Mouse (Mus musculus) heart, adult 9 months (tissue): Measurements from ENCODE around the gene Cadps.
A peak's percentile ranks its signal among the peaks of the same experiment; 100 is the strongest.

Experiments
- DNase-seq, 2 experiments: peaks; one replicate each; pipeline ENCODE4 v3.0.0; 2022; ENCODE audit warnings: low spot score in 2 of 2

The Cadps gene

DNA sequence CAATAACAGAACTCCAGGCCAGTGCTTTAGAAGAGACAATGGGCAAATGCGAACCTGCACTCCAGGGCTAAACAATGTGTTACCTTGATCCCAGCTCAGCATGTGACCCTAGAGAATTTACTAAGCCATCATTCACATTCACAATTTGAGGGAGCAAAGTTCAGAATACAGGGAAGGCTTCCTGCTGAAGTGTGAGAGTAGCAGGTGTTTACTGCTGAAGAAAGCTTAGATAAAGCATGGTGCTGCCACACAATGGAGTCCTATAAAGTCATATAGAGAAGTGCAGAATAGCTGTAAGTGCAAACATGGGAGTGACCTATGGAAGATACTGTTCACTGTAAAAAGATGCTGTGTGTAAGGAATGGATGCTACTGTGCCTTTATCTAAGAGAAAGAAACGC, 91.9 kb downstream of the Cadps start:
- DNase-seq: no peak

DNA sequence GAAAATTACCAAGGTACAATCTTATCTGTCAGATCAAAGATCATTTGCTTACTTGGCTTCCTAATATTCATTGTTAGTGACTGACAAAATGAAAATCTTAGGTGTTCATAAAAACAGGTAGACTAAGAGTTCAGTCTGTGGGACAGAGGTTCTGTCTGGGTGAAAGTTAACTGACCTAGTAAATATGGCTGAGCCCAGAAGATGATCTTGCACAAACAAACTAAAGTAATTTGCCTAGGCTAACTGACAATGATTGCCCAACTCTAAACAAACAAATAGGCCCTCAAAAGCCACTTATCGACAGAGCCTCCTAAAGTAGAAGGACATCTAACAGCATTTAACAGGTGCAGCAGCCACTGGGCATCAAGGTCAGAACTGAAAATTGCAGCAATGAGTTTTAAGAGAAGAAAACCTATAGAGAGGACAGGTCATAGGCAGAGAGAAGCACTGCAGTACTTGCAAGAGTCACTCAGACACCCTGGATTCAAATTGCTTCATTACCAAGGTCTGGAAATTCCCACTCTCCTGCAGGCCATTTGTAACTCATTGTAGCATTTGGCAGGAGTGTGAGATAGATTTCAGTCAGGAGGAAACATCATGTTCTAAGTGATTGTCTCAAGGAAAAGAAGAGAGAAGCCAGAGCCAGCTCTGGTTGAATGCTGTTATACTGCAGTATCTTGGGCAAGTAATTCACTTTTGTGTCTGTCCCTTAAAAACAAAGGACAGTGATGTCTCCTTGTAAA, 100.3 kb downstream of the Cadps start:
- DNase-seq: no peak

DNA sequence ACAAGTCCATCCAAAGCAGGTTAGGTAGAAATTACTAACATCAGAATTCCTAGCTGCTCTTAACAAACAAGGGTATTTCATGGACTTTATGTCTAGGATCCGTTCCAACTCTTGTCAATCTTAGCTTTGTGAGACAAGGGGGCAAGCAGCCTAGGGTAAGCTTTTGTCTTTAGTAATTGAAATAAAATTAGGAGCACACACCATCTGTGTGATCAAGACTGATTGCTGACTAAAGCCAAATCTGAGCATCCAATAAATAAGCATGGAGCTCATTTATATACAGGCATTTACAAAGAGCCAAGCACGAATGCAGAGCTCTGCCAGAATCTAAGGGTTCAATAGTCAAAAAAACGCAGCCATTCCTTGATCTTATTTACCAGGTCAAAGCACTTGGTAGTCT, 104.1 kb downstream of the Cadps start:
- DNase-seq: no peak

DNA sequence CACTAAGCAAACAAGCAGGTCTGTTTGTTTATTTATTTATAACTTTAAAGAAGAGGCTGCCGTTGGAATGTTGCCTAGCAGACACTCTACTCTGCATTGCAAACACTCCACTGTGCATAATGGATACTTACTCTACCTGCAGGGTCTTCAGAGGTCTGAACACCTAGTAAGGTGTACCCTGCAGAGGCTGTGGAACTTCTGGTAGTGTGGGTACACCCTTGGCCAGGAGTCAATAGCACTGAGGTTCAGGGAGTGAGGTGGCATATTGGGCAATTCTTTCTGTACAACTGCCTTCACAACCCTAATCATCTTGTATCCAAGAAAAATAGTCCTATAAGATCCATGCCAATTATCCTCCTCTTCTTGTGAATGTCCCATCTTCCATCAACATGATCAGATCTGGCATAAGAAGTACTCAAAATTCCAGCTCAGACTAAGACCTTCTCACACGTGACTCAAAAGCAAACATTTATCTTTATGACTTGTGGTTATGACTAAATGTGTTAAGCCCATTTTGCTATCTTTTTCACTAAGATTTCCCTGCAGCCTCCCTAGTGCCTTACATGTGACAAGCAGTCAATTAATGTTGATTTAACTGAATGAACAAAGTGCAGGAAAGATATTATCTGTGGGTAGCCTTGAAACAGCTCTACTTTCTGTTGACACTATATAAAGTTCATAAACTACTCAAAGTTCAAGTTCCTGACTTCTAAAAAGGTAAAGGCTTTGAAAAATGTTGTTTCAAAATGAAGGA, 106.8 kb downstream of the Cadps start:
- DNase-seq: no peak

DNA sequence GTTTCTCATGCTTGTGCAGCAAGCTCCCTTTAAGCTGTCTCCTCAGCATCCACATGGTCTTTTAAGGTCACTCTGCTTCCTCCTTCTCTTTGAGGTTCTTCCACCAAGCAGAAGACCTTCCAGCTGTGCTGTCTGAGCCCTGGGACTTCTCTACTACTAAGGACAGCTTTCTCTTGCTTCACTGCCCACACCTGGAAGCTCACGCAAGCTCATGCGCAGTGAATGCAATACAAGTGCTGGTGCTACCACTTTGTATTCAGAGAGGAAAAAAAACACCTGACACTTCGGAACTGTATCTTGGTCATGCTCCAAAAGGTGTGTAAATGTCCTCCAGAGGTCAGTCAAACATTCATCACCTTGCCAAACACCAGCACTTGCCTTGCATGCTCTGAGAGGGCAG, 115.5 kb downstream of the Cadps start:
- no peak for DNase-seq

DNA sequence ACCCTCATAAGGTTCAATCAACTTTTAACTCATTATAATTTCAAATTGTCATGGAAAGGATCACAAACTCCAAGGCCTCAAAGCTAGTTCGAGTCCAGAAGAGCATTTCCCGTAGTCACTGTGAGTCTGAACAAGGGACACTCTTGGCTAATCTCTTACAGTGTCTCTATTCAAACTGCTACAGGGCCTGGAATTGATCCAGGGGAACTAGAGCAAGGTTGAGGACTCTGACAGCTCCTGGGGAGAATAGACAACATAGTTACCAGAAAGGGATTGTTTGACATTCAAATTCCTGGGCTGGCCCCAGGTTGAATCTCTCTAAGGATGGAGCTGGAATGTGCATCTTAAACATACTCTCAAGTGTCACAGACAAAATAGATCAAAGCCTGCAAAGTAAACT, 118.4 kb downstream of the Cadps start:
- no peak for DNase-seq

DNA sequence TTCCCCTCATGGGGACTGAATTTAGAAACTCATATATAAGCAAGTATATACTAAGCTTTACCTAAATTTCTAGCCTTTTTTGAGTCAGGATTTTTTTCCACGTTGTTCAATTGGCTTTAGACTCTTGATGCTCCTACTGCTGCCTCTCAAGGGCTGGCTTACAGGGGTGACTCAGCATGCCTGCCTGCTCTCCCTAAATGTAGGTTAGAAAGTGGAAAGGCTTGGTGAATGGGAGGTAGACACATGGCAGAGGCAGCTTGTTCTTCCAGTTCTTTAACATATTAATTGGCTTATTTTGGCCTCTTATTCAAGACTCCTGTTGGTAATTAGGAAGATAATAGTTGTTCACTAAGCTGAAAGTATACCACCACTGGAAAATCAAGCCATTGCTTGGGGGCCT, 132.7 kb downstream of the Cadps start:
- DNase-seq: no peak

DNA sequence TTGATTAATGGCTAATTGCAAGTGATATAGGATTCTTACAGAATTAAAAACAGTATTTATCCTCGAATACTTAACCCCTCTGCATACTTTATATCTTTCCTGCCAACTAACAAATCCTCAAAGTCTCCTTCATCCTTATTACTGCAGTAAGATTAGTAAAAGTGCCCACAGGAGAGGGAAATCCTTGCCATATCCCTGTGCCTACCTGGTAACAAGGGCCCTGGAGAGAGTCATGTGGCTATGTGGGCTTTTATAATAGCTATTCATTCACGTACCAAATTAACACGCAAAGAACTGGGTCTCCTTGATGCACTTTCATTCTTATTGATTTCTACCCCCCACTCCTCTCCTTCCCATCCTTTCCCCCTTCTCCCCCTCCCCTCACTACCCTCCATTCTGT, 137.9 kb downstream of the Cadps start:
- DNase-seq: no peak

DNA sequence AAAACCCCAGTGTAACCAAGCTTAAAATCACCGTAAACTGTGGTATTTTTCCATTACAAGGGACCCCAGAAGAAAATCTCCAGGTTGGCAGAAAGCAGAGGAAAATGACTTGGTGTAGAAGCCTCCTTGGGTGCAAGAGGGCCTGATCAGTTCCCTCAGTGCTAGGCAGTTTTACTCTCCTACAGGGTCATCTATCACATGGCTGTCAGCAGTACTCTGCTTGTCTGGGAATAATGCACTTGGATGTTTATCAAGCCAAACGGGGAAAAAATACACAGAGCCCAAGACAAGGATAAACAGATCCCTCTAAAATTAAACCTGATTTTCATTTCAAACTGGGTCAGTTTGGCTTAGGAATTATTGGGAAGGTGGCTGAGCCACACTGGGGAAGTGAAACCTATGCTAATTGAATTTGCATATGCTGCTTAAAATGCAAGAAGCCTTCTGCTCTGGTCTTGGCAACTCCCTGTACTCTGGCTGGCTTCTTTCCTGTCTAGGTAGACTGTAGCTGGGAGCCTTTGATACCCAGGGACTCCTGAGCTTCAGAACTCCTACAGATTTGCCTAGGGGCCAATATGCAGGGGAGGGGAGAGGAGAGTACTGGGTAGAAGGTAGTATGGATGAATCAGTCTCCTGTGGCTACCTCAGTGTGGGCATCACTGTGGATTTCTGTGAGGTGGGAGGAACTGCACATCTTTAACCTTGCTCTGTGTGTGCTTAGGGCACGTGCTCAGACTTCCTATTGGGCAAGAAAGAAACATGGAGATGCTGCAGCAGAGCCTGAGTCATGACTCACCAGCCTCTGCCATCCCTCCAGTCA, 141.8 kb downstream of the Cadps start:
- no peak for DNase-seq

DNA sequence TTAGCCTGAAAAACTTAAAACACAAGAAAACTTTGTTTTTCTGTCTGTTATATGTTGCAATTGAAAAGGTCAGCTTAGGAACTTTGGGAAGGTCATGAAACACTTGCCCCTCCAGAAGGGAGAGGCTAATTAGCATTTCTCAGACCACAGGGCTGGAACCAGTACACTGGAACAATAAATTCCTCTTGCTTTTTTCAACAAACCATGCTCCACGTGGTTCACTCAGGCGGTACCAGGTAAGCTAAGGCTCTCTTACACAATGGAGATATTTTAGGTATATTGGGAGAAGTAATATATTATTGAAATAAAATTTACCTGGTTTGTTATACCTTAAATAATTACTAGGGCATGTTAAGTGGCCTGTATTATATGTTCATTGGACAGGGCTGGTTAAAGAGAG, 161.4 kb downstream of the Cadps start:
- no peak for DNase-seq

DNA sequence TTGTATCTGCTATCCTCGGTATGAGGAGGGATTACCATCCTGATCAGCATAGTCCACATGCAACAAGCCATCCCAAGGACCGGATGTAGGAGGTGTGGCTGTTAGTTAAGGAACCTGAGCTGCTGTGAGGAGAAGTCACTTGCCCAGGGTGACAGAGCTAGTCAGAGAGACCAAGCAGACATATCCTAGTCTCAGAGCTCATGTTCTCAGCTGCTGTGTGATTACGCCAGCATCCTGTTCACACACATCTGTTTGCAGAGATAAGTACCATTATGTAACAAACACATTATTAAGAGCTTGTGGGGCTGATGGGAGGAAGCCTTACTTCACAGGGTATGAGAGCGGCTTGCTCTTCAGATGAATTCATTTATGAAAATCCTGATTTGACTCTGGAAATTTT, 165.5 kb downstream of the Cadps start:
- peak; percentile 0 to 27 for DNase-seq

DNA sequence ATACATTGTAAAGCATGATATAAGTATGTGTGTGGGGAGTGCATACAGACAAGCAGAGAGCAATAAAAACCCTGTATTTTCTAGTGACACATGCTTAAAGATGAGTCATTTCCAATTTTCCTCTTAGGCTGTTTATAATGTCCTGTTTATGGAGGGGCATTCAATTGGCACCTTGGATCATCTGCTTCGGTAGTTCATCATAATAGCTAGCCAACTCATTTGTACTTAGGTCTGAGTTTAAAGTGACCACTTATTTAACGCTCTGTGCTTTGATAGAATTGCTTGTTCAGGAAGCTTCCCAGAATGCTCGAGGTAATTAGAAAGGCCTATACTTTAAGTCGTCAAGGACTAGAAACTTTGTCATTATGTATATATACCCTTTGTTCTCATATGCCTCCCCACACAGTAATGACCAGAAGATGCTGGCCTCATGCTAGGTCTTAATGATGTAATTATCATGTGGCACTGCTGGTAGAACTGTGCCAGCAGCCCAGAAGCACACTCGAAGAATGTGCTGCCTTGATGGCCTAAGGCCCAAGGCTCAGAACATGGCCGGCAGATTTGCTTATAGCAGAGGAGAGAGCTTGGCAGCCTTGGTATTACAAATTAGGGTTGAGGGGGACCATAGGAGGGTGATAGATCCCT, 179.9 kb downstream of the Cadps start:
- no peak for DNase-seq

DNA sequence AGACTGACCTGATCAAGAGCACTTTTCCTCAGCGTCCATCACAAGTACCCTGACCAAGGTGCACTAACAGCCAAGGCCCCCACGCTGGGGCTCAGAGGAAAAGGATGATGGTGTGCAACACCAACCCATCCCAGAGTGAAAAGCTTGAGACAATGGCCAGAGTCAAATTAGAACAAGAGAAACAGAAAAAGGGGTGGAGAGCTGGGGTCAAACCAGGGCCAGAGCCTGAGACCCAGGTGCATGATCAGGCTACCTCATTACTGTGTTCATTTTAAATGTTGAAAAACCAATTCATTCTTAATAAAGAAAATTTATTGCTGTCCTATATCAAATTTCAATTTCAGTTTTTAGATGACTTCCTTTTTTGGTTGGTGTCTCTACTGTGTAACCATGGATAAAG, 184.1 kb downstream of the Cadps start:
- DNase-seq: no peak

DNA sequence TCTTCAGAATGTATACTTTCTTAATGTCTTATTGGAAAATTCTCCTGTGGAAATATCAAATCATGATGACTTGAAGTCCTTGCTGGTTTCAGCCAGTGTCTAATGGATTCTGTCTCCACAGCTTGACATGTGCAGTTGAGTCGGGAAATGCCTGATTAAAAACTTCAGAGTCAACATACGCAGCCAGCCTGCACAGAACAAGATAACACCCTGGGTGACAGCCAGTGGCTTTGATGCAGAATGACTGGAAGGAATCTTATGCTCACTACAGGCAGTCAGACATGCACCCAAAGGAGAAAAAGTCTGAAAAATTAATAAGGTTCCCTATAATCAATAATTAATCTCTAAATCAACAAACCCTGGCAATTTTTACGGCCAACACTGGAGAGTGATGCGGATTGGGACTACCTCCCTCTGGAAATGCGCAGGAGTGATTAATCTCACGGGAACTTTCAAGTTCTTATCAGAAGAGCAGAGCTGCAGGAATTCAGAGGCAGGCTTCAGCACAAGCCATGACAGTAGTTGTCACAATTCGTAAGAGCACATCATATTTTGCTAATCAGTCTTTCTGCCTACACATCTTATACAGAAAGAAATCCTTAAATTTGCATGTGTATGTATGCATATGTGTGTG, 185.6 kb downstream of the Cadps start:
- no peak for DNase-seq

DNA sequence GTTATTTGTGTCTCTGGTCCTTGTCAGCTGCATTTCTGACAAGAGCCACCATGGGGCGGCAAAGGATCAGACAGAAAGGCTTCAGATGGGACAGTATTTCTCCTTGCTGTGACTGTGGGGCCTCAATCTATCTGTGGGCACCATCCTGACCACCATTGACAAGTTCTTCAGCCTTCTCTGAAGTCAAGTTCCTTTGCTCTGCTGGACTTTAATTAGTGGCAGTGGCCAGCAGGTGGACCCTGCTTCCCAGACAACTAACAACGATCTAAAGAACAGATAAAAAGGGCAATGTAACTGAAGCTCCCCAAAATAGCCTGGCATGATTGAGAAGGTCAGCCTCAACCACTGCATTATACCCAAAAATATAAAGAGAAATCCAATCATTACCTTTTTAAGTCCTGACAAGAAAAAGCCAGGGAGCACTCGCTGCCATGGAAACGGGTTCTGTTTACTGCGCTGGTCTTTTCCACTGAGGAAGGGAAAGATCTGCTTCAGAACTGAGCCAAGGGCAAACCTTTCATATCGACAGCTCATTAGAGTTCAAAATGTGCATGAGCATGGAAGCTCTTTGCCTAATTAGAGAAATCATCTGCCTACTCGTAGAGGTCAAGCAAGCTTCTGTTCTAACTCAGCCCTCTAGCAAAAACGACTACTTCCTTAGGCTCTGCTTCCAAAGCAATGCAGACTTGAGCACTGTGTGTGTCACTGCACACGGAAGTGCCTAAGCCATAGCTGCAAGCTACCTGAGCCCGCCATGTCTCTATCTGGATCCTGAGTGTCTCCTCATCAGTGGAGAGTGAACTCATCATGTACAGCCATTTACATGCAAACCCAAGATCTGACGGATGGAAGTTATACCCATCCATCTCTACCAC, 198.4 kb downstream of the Cadps start:
- DNase-seq: no peak

DNA sequence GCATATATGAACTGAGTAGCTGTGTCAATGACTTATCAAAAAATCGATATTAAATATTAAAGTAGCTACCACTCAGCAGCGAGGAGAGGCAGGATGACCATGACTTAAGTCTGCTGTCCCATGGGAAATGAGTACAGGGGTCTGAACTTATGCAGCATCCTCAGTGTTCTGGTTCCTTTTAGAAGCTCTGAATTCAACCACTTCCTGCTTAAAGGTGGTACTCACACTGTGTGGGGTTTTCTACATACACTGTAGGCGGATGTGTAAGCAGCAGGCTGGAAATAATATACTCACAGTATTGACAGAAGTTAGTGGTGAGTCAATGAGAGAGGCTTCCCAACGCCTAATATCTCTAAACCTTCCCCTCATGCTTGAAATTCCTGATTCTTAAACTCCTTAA, 215.9 kb downstream of the Cadps start:
- no peak for DNase-seq

DNA sequence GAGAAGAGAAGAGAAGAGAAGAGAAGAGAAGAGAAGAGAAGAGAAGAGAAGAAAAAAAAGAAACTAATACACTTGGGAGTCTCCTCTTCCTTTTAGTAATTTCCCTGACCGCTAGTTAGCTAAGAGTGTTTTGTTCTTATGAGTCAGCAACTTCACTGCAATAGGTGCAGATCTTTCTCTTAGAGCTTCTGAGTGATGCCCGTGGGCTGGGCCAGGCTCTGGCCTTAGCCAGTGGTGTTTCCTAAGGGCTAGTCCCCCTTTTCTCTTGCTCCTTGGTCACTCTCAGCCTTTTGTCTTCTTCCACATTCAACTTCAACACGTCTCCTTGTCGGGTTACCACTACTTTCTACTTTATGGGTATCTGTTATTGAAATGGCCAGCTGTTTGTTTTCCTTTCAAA, 216.7 kb downstream of the Cadps start:
- no peak for DNase-seq

DNA sequence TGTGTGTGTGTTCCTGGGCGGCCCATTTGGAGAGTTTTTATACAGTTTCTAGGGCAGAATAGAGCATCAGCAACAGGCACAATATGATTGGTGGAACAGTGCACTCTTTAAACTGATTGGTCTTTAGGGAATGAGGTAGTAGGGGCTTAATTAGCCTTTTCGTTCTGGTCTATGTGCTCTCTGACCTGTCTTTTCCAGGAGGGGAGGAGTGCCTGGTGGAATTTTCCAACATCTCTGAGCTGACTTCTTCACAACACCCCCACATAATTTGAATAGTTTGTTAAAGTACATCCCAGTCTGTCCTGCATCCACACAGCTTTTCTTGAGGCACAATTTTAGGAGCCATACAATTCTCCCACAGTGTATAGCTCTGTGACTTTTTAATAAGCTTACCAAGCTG, 220.8 kb downstream of the Cadps start:
- DNase-seq: no peak

DNA sequence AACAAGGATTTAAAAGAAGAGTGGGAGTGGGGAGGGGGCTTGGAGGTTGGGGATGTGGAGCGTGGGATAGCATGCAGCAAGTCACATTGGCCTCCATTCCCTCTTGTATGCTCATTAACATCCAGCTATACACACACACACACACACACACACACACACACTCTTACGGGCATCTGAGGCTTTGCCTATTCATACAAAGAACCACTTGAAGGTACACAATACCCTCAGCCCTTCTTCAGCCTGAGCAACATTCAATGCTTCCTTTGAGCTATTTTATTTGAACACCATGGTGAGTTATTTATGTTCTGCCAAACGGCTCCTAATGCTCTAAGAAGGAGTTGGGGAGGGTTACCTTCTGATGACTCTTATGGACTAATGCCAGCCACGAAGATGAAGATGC, 227.6 kb downstream of the Cadps start:
- no peak for DNase-seq

DNA sequence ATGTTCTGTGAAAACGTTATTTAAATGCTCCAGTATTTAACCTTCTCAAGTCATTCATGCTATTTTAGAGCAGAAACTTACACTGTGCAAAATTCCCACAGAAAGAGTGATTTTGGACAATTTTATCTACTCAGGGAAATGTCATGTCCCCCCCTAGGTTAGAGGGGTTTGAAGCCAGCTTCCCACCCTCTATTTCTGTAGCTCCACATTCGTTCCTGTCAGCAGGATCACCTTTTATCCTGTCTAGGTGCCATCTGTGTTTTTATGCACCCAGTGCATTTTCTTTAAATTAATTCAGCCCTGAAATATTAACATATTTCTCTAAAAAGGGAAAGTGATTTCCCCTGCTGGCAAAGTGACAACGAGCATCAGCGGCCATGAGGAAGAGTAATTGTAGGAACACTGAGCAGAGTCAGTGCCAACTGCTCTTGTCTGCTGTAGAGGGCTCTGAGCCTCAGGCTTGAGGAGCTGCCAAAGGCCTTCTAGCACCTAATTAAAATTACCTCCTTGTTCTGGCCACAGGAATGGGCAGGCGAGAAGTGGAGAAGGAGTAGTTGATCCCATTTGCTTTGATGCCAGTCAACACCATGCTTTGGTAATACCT, 230.3 kb downstream of the Cadps start:
- DNase-seq: no peak
